Mouse (Mus musculus) myocyte (in vitro differentiated cells): ENCODE measurements around the gene Zfp260.

Source experiments
- E2F4 ChIP-seq: IDR thresholded peaks from one replicate; pipeline ENCODE4 v1.6.1; 2011; ENCODE audit warnings: mild to moderate bottlenecking, control low read depth, moderate library complexity; ENCODE audit not compliant: insufficient read depth
- MYOD1 ChIP-seq, 3 experiments: IDR thresholded peaks; one replicate each; pipeline ENCODE4 v1.6.1; 2011; ENCODE audit warnings: control low read depth in 2 of 3, low read depth in 2 of 3, mild to moderate bottlenecking in 2 of 3, moderate library complexity in 1 of 3; ENCODE audit not compliant: insufficient read length in 2 of 3, control insufficient read depth in 1 of 3
- POLR2A ChIP-seq: IDR thresholded peaks from one replicate; pipeline ENCODE4 v1.6.1; 2011; ENCODE audit warnings: low read depth, mild to moderate bottlenecking, control low read depth, moderate library complexity; ENCODE audit not compliant: insufficient read length
- POLR2AphosphoS2 ChIP-seq: IDR thresholded peaks from one replicate; pipeline ENCODE4 v1.6.1; 2011; ENCODE audit warnings: low read depth, control low read depth; ENCODE audit not compliant: insufficient read length
- TCF12 ChIP-seq: IDR thresholded peaks from one replicate; pipeline ENCODE4 v1.6.1; 2011; ENCODE audit warnings: mild to moderate bottlenecking, control low read depth; ENCODE audit not compliant: poor library complexity, insufficient read depth, severe bottlenecking
- USF1 ChIP-seq: IDR thresholded peaks from one replicate; pipeline ENCODE4 v1.6.1; 2011; ENCODE audit warnings: low read depth, mild to moderate bottlenecking, control low read depth, moderate library complexity

DNA sequence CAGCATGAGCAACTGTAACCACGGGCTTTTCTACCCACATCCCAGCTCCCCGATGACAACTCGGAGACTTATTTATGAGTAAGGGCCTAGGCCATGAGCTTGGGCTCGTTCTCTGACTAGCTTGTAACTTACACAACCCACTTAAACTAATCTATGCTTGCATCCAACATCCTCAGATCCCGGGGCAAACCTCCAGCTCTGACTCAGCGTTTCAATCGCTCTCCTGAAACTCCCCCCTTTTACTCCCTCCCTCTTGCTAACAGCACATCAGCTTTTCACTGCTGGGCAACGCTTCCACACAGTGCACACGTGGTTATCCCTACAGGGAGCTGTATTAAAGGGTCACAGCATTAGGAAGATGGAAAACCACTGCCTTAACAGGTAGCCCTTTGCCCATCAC, 8.1 kb upstream of the Zfp260 start:
- TF ChIP-seq E2F4 (no peak), POLR2A (no peak), TCF12 (no peak), POLR2AphosphoS2 (no peak), USF1 (peak; percentile 43), MYOD1 (IDR thresholded peaks at IDR 0.05; ENCODE audit: control insufficient read depth in 1 of 3, insufficient read length in 2 of 3, low read depth in 2 of 3) (no peak)
